Mouse (Mus musculus) hindlimb bud, embryonic 11.5 days (tissue): Measurements from ENCODE around the gene Brca1.
"Not testable (repeated sequence)": the region's sequence is repeated elsewhere in the genome, so short reads cannot be mapped to it uniquely, and the experiment has no call there.

Experiments
- DNase-seq: peaks from one replicate; pipeline ENCODE4 v3.0.0-alpha.2; 2012; ENCODE audit warnings: low read depth, low spot score; ENCODE audit errors: extremely low spot score

The Brca1 gene

GRCm38 (mm10) chr11:101544132-101544531 is 7.6 kb downstream of the Brca1 start:
- DNase-seq = no peak

GRCm38 (mm10) chr11:101543533-101543932 is 8.2 kb downstream of the Brca1 start:
- no peak for DNase-seq

DNA sequence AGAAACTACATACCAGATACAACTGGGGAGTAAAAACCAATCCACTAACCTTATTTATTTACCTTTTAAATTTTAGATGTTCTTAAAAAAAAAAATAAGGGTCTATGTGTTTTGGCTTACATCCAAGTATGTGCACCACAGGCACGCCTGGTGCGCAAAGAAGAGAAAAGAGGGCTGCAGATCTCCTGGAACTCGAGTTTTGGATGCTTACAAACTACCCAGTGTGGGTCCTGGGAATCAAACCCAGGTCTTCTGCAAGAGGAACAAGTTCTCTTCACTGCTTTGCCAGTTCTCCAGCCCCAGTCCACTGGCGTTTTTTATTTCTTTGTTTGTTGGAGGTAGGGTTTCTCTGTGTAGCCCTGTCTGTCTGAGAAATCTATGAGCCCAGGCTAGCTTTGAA is 25.1 kb downstream of the Brca1 start:
- no peak for DNase-seq

GRCm38 (mm10) chr11:101525936-101526595 is 25.7 kb downstream of the Brca1 start:
- no peak for DNase-seq

DNA sequence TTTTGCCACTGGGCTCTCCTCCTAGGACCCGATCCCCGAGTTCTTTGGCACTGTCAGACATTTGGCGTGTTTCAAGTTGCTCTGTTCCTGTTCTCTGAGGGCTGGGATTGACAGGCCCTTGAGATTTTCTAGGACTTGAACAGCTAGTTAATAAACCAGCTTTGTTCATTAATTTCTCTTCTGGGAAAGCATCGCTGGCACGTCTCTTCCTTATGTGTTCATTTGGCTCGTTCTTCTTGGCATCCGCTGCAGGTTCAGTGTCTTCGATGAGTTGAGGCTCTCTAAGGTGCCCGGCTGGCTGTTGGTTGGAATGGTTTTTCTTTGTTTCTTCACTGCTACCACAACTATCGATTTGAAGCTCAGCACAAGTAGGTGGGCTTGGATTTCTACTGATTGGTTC is 26.7 kb downstream of the Brca1 start:
- no peak for DNase-seq

- no peak for DNase-seq
Observed at GRCm38 (mm10) chr11:101524446-101524845, 27.3 kb downstream of the Brca1 start.

DNA sequence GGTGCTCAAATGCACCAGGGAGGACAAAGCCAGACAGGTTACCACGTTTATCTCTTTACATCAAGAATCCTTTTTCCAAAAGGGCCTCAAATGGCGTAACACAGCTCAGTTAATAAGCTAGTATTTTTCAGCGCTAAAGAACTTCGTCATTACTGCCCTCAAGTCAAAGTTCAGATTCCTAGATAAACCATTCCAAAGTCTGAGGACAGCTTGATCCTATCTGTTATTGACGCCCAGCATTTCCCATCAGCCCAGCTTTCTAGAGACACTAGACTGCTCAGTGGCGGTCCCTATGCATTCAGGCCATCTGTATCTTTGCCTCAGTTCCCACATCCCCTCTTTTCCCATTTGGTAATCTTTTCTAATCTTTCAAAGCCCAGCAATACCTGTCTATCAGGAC is 32.4 kb downstream of the Brca1 start:
- no peak for DNase-seq

DNA sequence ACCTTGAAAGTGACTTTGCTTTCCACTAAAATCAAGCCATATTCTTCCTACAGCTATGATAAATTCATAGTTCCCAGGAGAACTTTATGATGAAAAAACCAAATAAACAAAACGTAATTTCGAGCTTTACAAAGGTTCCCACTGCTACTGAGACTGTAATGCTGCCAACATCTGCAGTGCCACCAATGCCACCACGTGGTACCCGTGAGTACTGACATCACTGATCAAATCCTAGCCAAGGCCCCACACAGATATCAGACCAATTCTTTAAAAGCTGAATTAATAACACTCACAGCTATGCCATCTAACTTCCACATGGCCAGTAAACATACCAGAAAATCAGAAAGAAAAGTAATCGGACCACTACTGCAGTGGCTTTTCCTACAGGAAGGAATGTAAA is 32.8 kb downstream of the Brca1 start:
- DNase-seq = no peak

DNA sequence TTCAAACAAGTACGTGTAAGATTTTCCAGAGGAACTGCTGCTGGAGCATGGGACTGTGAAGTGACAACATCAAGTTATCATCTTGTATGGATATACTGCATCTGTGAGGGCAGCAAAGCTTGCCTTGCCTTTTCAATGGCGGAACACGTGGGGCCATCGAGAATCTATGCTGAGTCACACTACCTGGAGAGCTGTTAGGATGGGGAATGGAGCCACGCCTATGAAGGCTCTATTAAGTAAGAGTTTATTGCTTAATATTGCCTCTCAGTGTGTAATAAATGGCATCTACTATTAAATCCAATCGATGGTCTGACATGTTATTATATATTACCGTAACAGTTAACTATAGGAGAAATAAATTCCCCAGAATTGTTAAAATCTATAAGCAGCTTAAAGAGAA is 44.7 kb downstream of the Brca1 start:
- no peak for DNase-seq

DNA sequence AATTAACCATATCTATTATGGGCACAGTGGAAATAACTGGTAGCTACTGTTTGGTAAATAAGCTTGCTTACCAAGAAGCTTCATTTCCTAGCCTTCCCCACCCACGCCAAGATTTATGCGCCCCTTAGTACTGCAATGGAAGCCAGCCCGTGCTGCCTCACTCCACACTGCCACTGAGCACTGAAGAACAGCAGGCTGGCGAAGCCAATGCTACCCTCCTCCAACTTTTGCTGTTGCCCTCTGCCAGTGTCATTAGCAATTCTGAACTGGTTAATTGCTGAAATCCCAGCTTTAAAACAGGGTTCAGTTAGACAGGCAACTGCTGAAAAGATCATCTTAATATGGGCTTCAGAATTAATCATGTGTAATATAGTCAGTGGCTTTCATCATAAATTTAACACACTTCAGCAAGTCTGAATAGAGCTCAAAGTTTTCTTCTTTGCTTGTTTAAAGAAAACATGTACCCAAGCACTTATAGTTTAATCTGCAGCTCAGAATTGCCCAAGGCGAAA is 45.4 kb downstream of the Brca1 start:
- no peak for DNase-seq

GRCm38 (mm10) chr11:101486126-101486525 is 65.6 kb downstream of the Brca1 start:
- no peak for DNase-seq

DNA sequence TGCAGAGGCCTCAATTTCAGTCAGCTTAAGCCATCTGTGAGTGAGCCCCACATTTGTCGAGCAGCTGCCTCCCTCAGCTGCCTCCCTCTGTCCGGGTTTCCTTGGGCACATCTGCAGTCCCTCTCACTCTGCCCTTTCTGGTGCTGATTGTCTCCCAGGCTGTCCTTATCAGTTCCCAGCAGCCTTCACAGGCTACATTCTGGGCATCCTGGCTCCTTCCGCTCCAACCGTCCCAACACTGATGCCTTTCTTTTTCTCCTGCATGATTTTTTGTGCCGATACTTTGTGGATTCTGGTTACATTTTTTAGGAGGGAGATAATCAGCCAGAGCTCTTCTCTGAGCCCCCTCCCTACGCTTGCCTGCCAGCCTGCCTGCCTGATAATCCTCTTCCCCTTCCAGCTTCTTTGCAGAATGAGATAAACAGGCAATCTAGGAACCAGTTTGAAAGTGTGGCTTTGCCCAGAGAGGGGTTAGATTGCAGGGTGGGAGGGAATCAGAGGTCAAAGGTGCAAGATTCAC is 66.2 kb downstream of the Brca1 start:
- DNase-seq = no peak

DNA sequence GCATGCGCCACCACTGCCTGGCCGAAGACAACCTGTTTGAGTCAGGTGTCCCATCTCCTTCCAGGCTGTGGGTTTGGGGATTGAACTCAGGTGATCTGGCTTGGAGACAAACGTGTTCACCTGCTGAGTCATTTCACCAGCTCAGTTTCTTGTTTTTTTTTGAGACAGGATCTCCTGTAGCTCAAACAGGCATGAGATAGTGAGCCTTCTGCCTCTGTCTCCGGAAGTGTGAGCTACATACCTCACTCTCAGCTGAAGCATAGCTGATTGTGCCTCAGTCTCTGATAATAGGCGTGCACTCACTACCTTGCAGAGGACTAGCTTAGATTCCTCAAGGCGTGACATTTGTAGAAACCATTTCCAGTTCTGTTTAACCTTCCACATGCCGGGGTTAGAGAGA is 66.9 kb downstream of the Brca1 start:
- DNase-seq = no peak

- no peak for DNase-seq
Observed at GRCm38 (mm10) chr11:101484245-101484644, 67.5 kb downstream of the Brca1 start.

- no peak for DNase-seq
Observed at GRCm38 (mm10) chr11:101483804-101484203, 68.0 kb downstream of the Brca1 start.

- DNase-seq = no peak
Observed at GRCm38 (mm10) chr11:101480912-101481311, 70.8 kb downstream of the Brca1 start.

- no peak for DNase-seq
Observed at GRCm38 (mm10) chr11:101479171-101479635, 72.6 kb downstream of the Brca1 start.

GRCm38 (mm10) chr11:101477552-101478211 is 74.1 kb downstream of the Brca1 start:
- no peak for DNase-seq

DNA sequence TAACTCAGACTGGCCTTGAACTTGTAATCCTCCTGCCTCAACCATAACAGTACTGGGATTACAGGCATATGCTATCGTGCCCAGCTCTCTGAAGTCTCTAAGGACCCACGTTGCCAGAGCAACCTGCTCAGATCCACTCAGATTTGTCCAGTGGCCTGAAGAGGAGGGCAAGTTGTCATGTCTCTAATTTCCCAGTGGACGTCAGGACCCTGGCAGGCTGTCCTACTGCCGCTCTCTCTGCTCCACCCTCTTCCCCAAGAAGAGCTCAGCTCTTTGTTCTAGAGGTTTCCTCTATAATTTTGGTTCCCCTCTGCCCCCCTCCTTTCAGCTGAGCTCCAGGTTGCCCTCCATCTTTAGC is 74.6 kb downstream of the Brca1 start:
- DNase-seq = no peak

DNA sequence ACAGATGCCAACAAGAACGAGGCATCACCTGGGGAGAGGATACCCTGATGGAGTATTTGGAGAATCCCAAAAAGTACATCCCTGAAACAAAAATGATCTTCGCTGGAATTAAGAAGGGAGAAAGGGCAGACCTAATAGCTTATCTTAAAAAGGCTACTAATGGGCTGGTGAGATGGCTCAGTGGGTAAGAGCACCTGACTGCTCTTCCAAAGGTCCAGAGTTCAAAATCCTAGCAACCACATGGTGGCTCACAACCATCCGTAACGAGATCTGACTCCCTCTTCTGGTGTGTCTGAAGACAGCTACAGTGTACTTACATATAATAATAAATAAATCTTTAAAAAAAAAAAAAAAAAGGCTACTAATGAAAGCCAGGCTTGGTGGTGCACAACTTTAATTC is 75.4 kb downstream of the Brca1 start:
- not testable (repeated sequence) for DNase-seq

DNA sequence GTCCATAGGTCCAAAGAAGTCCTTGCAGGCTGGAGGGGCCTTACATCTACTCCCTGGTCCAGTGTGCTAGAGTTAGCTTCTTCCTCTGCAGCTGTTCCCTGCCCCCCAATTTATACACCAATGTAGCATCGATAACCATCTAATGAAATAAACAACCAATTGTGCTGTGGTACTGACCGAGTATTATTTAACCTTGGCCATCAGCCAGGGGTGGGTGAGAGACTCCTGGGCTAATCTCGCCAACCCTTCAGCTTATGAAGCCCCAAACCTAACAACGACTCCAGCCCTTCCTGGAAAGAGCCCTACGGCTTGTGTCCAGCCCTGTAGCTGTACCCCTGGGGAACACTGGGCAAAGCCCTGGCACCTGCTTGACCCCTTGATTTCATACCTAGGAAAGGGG is 77.5 kb downstream of the Brca1 start:
- no peak for DNase-seq

GRCm38 (mm10) chr11:101473686-101474085 is 78.1 kb downstream of the Brca1 start:
- not testable (repeated sequence) for DNase-seq
